Mouse (Mus musculus) adrenal gland, adult 18-20 months (tissue): Measurements from ENCODE around the gene Hbb-bs. TPM values are rescaled to one million over a fixed set of nuclear protein-coding genes. Genes with fewer than 3 reads are reported as not detected.
A peak's percentile ranks its signal among the peaks of the same experiment; 100 is the strongest.
"Not testable (repeated sequence)": the region's sequence is repeated elsewhere in the genome, so short reads cannot be mapped to it uniquely, and the experiment has no call there.

Experiments
- DNase-seq, 2 experiments: peaks; one replicate each; pipeline ENCODE4 v3.0.0; 2021 to 2022; ENCODE audit warnings: low spot score in 2 of 2
- long read RNA-seq, 2 experiments: library from polyadenylated mRNA; stranded (forward); transcript quantifications; one replicate each; pipeline ENCODE4 v2.0.0; 2021
- total RNA-seq, 2 experiments: library from RNA; stranded (reverse); gene quantifications; 1 replicate in 1 of 2; 2 replicates in 1 of 2; pipeline ENCODE4 v1.2.3; 2021

Hbb-bs gene
- total RNA-seq: 1,000 to 10,000 TPM; 1,754 to 4,577 TPM
- long read RNA-seq, experiment 1, transcript Hbb-bs-201 (3 exons, 628 nt): major isoform, 295 of 306 reads
- long read RNA-seq, experiment 1, partial matches to known transcripts: 0 of 306 reads
- long read RNA-seq, experiment 1, other reads (novel, unspliced or antisense): 7 of 306 reads
- long read RNA-seq, experiment 2, transcript Hbb-bs-201 (3 exons, 628 nt): major isoform, 793 of 816 reads
- long read RNA-seq, experiment 2, partial matches to known transcripts: 0 of 816 reads
- long read RNA-seq, experiment 2, other reads (novel, unspliced or antisense): 19 of 816 reads

DNA sequence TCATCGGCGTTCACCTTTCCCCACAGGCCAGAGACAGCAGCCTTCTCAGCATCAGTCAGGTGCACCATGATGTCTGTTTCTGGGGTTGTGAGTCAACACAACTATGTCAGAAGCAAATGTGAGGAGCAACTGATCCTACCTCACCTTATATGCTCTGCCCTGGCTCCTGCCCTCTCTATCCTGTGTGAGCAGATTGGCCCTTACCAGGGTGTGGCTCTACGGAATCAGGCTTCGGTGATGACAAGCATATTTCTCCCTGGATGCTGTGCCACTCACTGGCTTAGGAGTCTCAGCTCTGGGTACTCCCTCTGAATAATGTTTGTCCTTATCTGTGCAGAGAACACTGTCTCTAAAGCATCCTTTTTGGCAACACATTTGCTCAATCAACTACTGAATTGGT, at the start of gene Hbb-bs:
TSS of gene Hbb-bs (minus strand) at position 289 of the 400 bp plus-strand sequence.
- no peak for DNase-seq

DNA sequence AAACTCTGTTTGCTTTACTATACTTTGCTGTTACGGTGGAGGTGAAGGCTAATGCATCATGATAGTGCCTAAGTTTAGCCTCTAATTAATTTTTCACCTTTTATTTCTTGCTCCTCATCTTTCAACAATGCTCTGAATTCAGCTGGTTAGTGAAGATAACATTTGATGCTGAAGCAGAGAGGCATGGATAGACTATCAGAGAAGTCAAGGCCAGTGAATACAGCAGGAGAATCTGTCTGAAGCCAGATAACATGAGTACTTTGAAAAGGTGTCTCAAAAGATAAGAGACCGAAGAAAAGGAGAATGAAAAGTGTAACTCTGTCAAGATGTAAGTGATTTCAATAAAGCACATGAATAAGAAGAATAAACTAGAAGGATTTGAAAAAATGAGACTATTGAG, 49.2 kb upstream of the Hbb-bs start:
- no peak for DNase-seq

DNA sequence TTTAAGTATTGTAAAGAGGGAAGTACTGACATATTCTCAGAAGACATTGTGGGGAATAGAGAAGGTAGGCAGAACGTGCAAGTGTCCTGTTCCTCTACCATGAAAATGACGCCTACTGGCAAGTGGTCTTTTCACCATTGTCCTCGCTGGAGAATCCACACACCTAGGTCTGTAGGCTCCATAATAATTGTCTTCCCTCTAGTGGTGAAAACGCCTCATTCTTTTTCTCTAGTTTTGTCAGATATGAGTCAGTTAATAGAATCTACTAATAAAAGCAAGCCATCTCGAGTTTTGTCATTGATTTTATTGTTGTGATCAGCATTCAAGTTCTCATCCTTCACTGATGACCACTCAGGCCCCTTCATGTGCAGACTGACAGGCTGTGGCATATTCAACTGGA, 46.6 kb upstream of the Hbb-bs start:
- DNase-seq: no peak

DNA sequence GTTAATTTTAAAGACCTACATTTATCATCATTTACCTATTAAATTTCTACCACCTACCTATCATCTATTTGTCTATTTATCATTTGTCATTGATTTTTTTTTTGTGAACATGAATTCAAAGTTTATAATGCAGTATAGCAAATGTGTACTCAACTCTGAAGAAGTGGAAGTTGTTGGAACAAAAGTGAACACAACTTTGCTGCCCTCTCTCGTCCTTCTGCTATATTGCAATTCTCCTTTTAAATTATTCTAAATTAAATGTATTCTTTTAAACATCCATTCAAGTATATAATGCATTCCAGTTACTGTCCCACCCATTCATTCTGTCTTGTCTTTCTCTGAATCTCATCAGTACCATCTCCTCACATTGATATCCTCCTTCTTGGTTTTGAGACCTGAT, 45.2 kb upstream of the Hbb-bs start:
- DNase-seq: no peak

DNA sequence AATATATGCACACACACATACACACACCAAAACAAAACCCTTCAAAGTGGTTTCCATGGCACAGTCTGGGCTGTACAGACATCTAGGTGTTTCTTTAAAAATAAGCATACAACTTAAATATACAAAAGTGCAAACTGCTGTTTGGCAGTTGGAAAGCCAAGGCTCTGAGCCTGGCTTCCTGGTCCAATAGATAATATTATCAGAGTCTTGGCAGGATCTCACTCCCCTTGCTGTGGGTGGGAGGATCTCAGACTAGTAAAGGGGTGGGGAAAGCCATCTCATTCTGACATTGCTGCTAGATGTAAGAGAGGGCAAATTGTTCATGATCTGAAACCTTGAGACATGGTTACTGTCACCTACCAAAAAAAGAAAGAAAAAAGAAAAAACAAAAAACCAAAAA, 42.8 kb upstream of the Hbb-bs start:
- DNase-seq: no peak

DNA sequence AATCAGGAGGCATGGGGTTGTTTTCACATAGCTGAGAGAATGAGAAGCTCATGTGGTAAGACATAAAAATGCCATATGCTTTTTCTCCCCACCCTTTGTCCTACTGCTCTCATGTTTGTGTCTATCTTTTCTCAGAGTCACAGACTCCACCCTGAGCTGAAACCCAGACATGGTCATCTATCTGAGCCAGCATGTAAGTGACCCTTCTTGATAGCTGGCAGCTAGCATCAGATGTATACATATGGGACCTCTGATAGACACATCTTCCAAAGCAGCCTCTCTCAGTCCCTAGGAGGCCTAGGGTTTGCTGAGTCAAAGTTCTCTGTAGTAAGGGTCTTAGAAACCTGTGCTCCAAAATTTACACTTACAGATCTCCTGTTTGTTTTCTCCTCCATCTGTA, 37.8 kb upstream of the Hbb-bs start:
- no peak for DNase-seq

DNA sequence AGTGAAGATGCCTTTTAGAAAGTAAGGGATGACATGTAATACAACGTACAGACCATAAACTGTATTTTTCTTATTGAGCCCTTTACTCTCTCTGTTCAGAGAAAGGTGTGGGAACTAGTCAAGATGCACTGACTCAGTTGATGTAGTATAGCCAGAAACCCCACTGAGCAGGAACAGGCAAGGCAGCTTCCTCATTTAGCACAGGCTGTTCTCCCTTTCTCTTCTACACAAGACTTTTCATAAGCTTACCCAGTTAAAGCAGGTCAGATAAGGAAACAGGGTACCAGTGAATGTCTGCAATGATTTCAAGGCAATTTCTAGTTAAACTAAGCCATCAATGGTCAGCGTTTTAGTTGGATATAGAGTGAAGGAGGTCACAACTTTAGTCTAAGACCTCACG, 33.6 kb upstream of the Hbb-bs start:
- DNase-seq: no peak

DNA sequence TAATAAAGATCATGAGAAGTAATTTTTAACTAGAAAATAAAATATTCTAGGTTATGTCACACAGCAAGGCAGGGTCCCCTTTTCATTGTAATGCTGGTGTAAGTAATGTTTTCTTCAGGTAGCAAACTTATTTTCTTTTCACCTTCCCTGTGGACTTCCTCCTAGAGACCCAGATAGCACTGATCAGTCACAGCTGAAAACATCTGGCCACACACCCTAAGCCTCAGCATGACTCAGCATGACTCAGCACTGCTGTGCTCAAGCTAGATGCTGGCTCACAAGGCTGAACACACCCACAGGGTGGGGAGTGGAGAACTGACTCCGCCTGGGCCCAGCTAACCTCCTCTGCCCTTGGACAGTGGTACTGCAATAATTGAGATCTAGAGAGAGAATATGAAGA, 33.0 kb upstream of the Hbb-bs start:
- DNase-seq: peak; percentile 23 to 31

DNA sequence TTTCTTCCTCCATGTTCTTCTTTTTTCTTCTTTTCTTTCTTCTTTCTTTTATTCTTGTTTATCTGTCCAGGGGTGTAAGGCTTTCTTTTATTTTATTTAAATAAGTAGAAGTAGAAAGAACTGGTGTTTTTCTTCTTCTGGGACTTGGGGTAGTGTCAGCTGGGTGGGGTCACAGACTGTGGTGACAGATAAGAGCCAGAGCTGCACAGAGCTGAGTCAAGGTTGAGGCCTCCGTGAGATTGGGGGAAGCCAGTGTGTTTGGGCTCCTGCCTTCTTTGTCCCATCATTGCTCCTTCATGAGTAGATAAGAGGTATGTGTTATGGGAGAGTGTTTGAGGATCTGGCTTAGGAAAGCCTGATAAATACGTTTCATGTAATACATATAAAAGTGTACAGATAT, 31.2 kb upstream of the Hbb-bs start:
- no peak for DNase-seq

DNA sequence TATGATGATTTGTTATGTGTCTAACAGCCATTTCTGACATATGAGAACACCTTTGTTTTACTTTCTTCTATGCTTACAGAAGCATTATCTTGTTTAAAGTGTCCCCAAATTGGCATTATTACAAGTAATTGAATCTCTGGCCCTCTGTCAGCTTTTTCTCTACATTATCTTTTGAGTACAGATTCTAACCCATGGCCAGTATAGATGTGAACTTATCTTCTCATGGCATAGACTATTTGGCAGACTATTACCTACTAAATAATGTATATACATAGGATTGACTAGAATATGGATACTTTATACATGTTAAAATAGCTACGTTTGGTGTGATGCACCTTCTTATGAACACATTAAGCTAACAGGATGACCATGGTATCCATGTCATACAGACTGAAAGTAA, 26.8 kb upstream of the Hbb-bs start:
- DNase-seq: no peak

DNA sequence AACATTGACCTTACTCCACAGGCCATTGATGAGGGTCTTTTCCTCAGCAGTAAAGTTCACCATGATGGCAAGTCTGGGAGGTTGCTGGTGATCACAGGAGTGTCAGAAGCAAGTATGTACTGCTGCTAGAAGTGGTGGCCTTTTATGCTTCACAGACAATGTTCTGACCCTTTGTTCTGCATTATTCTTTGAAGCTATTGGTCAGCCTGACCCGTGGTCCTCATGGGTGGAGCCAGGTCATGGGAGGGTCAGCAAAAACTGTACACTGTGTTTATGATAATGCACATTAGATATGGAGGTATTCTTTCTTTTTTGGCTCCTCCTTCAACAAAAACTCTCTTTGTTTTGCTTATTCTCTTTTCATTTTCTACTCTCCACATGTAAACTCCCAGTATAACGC, 25.2 kb upstream of the Hbb-bs start, which contains the start of gene Hbb-y:
TSS of gene Hbb-y (minus strand) at position 127 of the 400 bp plus-strand sequence.
- no peak for DNase-seq

DNA sequence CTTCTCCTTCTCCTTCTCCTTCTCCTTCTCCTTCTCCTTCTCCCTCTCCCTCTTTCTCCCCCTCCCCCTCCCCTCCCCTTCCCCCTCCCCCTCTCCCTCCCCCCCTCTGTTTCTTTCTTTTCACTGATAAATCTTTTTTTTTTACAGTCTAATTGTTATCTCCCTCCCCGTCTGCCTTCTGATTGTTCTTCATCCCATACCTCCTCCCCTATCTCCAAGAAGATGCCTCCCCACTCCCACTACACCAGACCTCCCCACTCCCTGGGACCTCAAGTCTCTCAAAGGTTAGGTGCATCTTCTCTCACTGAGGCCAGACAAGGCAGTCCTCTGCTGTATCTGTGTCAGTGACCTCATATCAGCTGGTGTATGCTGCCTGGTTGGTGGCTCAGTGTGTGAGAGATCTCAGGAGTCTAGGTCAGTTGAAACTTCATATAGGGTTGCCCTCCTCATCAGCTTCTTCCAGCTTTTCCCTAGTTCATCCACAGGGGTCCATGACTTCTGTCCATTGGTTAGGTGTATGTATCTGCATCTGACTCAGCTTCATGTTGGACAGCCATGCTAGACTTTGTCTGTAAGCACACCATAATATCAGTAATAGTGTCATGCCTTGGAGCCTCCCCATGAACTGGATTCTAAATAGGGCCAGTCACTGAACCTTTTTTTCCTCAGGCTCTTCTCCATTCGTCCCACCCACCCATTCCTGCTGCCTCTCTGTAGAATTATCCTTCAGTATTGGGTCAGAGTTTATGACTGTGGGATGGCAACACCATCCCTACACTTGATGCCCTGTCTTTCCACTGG, 16.8 kb upstream of the Hbb-bs start:
- DNase-seq: no peak

DNA sequence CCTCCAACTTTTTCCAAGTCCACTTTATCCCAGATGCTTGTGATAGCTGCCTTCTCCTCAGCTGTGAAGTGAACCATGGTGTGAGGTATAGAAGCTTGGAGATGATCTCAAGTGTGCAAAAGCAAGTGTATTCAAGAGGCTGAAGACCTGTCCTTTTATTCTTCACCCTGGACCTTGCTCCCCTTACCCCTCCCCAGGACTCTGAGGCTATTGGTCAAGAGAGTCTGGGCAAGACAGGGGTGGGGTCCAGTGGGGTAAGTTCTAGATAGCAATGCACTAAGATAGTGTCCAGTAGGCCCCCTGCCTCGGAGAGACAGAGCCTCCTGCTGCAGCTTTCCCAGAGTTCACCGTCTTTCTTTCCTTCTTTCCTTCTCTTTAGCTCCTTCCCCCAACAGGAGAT, 15.1 kb upstream of the Hbb-bs start, which contains the start of gene Hbb-bh1:
TSS of gene Hbb-bh1 (minus strand) at position 131 of the 400 bp plus-strand sequence.
- no peak for DNase-seq

DNA sequence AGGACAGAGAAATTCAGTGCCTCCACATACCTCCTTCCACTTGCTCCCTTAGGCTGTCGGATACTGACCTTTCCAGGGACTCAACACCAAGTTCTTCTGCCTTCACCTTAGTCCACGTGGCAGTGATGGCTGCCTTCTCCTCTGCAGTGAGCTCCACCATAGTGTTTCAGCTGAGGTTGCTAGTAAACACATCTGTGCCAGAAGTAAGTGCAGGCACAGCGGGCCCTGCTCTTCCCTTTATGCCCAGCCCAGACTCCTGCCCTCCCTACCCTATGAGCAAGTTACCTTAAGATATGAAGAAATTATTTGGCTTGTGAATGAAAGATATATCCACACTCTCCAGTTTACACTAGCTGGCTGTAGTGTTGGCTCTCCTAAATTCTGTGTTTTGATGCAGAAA, 12.4 kb upstream of the Hbb-bs start, which contains the start of gene Hbb-bh2:
TSS of gene Hbb-bh2 (minus strand) at position 253 of the 400 bp plus-strand sequence.
- DNase-seq: no peak

DNA sequence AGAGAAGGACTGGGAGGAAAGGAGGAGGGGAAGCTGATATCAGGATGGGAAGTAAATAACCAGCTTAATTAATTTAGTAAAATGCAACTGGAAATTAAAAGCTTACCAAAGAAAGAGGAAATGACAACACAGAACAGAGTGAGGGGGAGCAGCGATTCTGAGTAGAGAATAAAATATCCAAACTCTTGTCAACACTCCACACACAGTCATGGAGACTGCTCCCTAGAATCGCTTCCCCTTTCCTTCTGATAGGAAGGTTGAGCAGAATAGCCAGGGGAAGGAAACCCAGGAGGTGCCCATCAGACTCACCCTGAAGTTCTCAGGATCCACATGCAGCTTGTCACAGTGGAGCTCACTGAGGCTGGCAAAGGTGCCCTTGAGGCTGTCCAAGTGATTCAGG, 757 bp downstream of the Hbb-bs start:
- not testable (repeated sequence) for DNase-seq

DNA sequence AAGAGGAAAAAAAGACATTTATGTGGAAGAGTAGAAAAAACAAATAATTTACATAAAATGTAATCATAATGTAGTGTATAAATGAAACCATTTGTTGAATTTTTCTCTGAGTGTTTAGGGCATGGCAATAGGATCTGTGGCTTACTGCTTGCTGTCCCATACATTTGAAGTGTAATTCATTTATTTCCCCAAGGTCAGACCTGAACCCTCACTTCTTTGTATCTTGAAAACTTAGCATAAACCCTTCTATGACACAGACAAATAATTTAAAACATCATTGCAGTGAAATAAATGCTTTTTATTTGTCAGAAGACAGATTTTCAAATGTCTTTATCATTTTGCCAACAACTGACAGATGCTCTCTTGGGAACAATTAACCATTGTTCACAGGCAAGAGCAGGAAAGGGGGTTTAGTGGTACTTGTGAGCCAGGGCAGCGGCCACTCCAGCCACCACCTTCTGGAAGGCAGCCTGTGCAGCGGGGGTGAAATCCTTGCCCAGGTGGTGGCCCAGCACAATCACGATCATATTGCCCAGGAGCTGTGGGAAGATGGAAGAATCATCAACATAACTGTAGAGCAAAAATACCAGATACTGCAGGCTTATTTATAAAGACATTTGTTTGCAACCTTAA, 1.5 kb downstream of the Hbb-bs start:
- no peak for DNase-seq

DNA sequence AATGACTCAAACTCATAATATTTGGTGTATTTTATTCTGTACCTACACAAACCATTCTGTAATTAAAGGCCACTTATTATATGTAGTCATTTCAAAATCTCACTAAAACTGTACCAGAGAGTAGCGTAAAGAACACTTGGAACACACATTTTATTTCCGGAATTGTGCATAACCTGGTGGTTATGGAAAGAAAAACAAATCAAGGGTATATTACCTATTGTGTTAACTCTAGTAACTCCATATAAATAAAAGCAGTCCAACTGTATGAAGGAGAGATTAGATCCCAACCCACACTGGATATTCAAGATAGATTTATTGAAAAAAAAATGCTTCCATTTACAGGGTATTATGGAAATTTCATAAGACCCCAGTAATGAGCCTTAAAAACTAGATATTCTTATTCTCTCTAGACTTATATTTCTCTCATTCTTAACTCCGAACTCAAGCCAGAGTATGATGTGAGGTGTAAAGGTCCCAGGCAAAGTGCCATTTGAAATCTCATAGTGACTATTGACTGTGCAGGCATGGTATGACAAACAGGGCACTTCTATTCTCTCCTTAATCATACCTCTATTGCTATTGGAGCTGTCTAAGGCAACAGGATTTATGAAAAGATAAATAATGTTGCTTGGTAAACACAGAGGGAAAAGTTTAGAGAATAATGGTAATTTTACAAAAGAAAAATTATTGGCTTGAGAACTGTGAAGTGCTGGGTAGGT, 2.2 kb downstream of the Hbb-bs start:
- no peak for DNase-seq

DNA sequence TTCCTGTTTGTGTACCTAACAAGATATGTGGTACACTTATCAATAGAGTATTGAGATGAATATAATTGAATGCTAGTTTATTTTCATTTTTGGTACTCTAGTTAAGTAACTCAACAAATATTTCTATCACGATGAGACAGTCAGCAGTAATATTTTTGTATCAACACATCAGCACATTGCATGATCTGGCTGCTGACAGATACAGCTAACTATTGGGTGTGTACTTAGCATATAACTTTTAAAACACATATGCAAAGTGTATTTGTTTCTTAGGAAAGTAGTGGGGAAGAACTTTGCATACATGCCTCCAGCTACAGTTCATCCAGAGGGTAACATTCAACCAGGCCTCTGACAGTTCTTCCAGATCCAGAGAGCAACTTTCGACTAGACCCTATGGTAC, 3.3 kb downstream of the Hbb-bs start:
- DNase-seq: no peak

DNA sequence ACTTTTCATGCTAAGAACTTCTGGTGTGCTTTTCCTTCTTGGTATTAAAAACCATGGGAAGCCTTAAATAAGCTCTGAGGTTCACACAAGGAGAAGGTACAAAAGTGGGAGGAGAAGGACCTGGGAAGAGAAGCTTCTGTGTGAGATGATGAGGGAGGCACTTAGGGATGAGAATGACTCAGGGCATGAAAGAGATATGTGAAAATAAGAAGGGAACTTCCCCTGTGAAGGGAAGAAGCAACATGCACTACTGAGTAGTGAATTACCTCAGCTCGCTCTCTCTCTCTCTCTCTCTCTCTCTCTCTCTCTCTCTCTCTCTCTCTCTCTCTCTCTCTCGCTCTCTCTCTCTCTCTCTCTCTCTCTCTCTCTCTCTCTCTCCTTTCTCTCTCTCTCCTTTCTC, 12.8 kb downstream of the Hbb-bs start:
- DNase-seq: not testable (repeated sequence)

DNA sequence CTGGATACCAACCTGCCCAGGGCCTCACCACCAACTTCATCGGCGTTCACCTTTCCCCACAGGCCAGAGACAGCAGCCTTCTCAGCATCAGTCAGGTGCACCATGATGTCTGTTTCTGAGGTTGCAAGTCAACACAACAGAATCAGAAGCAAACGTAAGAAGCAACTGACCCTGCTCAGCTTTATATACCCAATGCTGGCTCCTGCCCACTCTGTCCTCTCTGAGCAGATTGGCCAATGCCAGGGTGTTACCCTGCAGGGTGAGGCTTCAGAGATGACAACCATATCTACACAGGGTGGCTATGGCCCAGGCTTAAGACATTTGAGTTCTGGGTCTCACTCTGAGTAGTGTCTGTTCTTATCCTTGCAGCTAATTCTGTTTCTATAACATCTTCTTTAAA, 14.1 kb downstream of the Hbb-bs start, which contains the start of gene Hbb-bt:
TSS of gene Hbb-bt (minus strand) at position 231 of the 400 bp plus-strand sequence.
- no peak for DNase-seq

DNA sequence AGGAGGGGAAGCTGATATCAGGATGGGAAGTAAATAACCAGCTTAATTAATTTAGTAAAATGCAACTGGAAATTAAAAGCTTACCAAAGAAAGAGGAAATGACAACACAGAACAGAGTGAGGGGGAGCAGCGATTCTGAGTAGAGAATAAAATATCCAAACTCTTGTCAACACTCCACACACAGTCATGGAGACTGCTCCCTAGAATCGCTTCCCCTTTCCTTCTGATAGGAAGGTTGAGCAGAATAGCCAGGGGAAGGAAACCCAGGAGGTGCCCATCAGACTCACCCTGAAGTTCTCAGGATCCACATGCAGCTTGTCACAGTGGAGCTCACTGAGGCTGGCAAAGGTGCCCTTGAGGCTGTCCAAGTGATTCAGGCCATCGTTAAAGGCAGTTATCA, 14.7 kb downstream of the Hbb-bs start:
- not testable (repeated sequence) for DNase-seq
